Mouse (Mus musculus): ENCODE measurements around the gene Pglyrp1. TPM values are rescaled to one million over a fixed set of nuclear protein-coding genes. Genes with fewer than 3 reads are reported as not detected.

Pglyrp1 gene
- polyA plus RNA-seq, 1 experiment from 2014 or later: 3.9 TPM

Other genes with a start within 250 kb of the Pglyrp1 start
- gene Psg21, start 214.6 kb upstream of the Pglyrp1 start, polyA plus RNA-seq (2016; fragmentation: Nextera tagmentation; extraction: Ambion mirVana): not detected in 2 replicates
- not detected in 2 replicates for gene Psg20, start 185.1 kb upstream of the Pglyrp1 start, polyA plus RNA-seq (2016; fragmentation: Nextera tagmentation; extraction: Ambion mirVana)
- gene Psg22, start 153.2 kb upstream of the Pglyrp1 start, polyA plus RNA-seq (2016; fragmentation: Nextera tagmentation; extraction: Ambion mirVana): not detected in 2 replicates
- gene Psg19, start 72.8 kb upstream of the Pglyrp1 start, polyA plus RNA-seq (2016; fragmentation: Nextera tagmentation; extraction: Ambion mirVana): not detected in 2 replicates
- gene Psg17, start 49.7 kb upstream of the Pglyrp1 start, polyA plus RNA-seq (2016; fragmentation: Nextera tagmentation; extraction: Ambion mirVana): not detected in 2 replicates
- 0.10 and 0.34 TPM in 2 replicates for gene Mill2, start 31.4 kb upstream of the Pglyrp1 start, polyA plus RNA-seq (2016; fragmentation: Nextera tagmentation; extraction: Ambion mirVana)
- 32.9 and 34.0 TPM in 2 replicates for gene Ccdc61, start 39.1 kb downstream of the Pglyrp1 start, polyA plus RNA-seq (2016; fragmentation: Nextera tagmentation; extraction: Ambion mirVana)
- 12.1 and 12.6 TPM in 2 replicates for gene Nova2, start 54.6 kb downstream of the Pglyrp1 start, polyA plus RNA-seq (2016; fragmentation: Nextera tagmentation; extraction: Ambion mirVana)
- gene Nanos2, start 116.1 kb downstream of the Pglyrp1 start, polyA plus RNA-seq (2016; fragmentation: Nextera tagmentation; extraction: Ambion mirVana): 0.24 and 0.72 TPM in 2 replicates
- 6.1 and 7.0 TPM in 2 replicates for gene Mypop, start 119.9 kb downstream of the Pglyrp1 start, polyA plus RNA-seq (2016; fragmentation: Nextera tagmentation; extraction: Ambion mirVana)
- 41.6 and 45.2 TPM in 2 replicates for gene Irf2bp1, start 132.7 kb downstream of the Pglyrp1 start, polyA plus RNA-seq (2016; fragmentation: Nextera tagmentation; extraction: Ambion mirVana)
- gene Foxa3, start 152.2 kb downstream of the Pglyrp1 start, polyA plus RNA-seq (2016; fragmentation: Nextera tagmentation; extraction: Ambion mirVana): 0.09 and 0.19 TPM in 2 replicates
- gene Sympk, start 153.0 kb downstream of the Pglyrp1 start, polyA plus RNA-seq (2016; fragmentation: Nextera tagmentation; extraction: Ambion mirVana): 46.9 and 47.3 TPM in 2 replicates
- gene Rsph6a, start 183.4 kb downstream of the Pglyrp1 start, polyA plus RNA-seq (2016; fragmentation: Nextera tagmentation; extraction: Ambion mirVana): not detected in 2 replicates
- 29.6 and 30.7 TPM in 2 replicates for gene Dmwd, start 204.9 kb downstream of the Pglyrp1 start, polyA plus RNA-seq (2016; fragmentation: Nextera tagmentation; extraction: Ambion mirVana)
- 13.7 and 18.2 TPM in 2 replicates for gene Dmpk, start 212.5 kb downstream of the Pglyrp1 start, polyA plus RNA-seq (2016; fragmentation: Nextera tagmentation; extraction: Ambion mirVana)
- 4.5 and 5.2 TPM in 2 replicates for gene Six5, start 223.3 kb downstream of the Pglyrp1 start, polyA plus RNA-seq (2016; fragmentation: Nextera tagmentation; extraction: Ambion mirVana)
- 1.0 and 1.1 TPM in 2 replicates for gene Gm4969, start 247.0 kb downstream of the Pglyrp1 start, polyA plus RNA-seq (2016; fragmentation: Nextera tagmentation; extraction: Ambion mirVana)
- gene Fbxo46, start 248.5 kb downstream of the Pglyrp1 start, polyA plus RNA-seq (2016; fragmentation: Nextera tagmentation; extraction: Ambion mirVana): 18.3 and 19.9 TPM in 2 replicates